Mouse (Mus musculus) layer of hippocampus, adult 6 months (tissue): ENCODE measurements around the gene Spint1. TPM values are rescaled to one million over a fixed set of nuclear protein-coding genes. Genes with fewer than 3 reads are reported as not detected.

ENCODE experiments used
- long read RNA-seq, 2 experiments: library from polyadenylated mRNA; unstranded; transcript quantifications; one replicate each; pipeline ENCODE4 v2.0.0; 2019 to 2020
- polyA plus RNA-seq: library from polyadenylated mRNA; unstranded; fragments of <200 nt; fragmentation: Nextera tagmentation; gene quantifications from 2 replicates; pipeline ENCODE4 v1.2.3, GENCODE M21; 2021

The Spint1 gene
- 2.0 and 2.8 TPM in 2 replicates for polyA plus RNA-seq
- long read RNA-seq, experiment 1, partial matches to known transcripts, result 0 of 3 reads
- long read RNA-seq, experiment 1, other reads (novel, unspliced or antisense), result 0 of 3 reads
- long read RNA-seq, experiment 2, transcript Spint1-201 (11 exons, 2,273 nt), result major isoform, 5 of 10 reads
- long read RNA-seq, experiment 2, partial matches to known transcripts, result 0 of 10 reads
- long read RNA-seq, experiment 2, other reads (novel, unspliced or antisense), result 1 of 10 reads

GRCm38 (mm10) chr2:119237210-119237870 is at the start of gene Spint1:
Spint1 (plus strand) TSS chr2:119237362.

DNA sequence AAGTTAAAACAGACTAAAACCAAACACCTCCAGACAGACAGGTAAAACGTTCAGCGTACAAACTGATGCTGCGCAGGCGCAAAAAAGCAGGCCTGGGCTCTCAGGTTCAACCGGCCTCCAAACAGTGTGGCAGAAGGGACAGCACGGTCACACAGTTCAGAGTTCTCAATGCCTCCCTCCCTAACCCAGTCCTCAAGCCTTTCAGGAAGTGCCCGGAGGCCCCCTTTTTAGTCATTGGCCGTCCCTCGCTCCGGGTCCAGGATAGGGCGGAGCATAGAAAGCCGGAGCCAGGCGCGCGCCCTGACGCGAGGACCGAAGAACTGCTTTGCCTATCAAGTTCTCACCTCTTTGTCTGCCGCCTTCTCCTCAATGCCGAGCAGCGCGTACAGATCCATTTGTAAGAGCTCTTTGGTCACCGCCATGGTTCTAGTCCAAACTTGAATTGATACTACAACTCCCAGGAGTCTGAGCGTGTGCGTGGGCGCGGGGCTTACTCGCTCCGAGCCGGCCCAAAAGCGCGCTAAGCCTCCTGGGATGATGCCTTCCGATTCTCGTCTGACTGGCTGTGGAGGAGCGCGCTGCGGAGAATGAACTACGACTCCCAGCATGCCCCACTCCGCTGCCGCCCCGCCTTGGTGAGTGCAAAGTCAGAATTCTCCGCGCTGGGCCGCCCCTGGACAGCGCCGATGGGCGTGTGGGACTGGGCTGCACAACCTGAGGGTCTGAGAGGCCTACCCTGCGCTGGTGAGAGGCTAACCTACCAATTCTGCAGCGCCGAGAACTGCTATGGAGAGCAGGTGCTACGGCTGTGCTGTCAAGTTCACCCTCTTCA is 28.6 kb upstream of the Spint1 start, which contains the start of the genes Zfyve19 and Dnajc17:
Zfyve19 (plus strand) TSS at position 274 of the 832 bp plus-strand sequence.
Dnajc17 (minus strand) TSS at position 452 of the 832 bp plus-strand sequence.

DNA sequence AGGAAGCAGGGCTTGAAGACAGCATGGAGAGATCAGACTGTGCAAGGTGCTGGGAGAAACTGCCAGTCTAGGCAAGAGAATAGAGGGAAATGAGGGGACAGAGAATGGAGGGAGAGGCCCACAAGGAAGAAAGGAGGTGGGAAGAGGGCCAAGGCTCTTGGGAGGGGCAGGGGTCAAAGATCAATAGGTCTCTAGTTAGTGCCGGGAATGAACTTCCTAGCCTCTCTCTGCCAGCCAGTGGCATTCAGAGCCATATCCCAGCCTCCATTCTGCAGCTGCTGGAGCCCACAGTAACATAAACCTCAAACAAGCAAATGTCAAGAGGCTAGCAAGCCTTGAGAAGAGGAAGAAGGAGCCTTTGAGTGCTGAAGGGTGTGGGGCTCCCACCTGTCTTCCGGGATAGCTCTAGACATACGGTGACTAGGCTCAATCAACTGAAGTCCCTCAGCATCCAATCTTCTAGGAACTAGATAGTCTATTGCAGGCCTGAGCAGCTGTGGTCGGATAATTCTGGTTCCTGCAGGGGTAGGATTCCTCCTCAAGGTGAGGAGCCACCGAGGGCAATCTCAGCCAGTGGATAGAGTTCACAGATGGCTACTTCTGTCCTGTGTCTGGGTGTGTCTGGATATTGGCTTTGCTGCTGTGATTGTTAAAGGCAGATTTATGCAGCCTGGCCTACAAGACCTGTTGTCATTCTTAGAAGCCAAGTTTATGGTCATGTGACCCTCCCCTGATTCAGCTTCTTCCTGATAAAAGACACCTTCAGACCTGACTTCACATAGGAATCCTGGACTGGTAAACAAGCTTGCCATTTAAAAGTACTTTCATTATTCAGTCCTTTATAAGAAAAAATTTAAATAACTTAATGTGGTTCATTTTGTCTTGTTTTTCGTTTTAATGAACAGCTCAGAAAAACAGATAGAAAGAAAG is 7.1 kb upstream of the Spint1 start, which contains the start of gene Ppp1r14d:
Ppp1r14d (minus strand) TSS at position 132 of the 930 bp plus-strand sequence.

GRCm38 (mm10) chr2:119270643-119271331 is 33.6 kb downstream of the Spint1 start, which contains the start of gene Rhov:
Rhov (minus strand) TSS chr2:119271272.

GRCm38 (mm10) chr2:119288270-119288882 is 51.2 kb downstream of the Spint1 start, which contains the start of gene Vps18:
Vps18 (plus strand) TSS chr2:119288740.

Other genes with a start within 250 kb of the Spint1 start
- 91.7 and 102 TPM in 2 replicates for gene Ccdc32, start 208.0 kb upstream of the Spint1 start, polyA plus RNA-seq
- gene Rpusd2, start 202.6 kb upstream of the Spint1 start, polyA plus RNA-seq, result 6.7 and 7.8 TPM in 2 replicates
- gene Knl1, start 190.2 kb upstream of the Spint1 start, polyA plus RNA-seq, result 0.04 and 0.14 TPM in 2 replicates
- 0.28 and 0.62 TPM in 2 replicates for gene Rad51, start 124.6 kb upstream of the Spint1 start, polyA plus RNA-seq
- gene Rmdn3, start 80.3 kb upstream of the Spint1 start, polyA plus RNA-seq, result 41.6 and 42.2 TPM in 2 replicates
- gene Gchfr, start 69.6 kb upstream of the Spint1 start, polyA plus RNA-seq, result 3.5 and 4.3 TPM in 2 replicates
- 0.06 TPM in 1 of 2 replicates, not detected in the other for gene Gm14137, start 62.9 kb upstream of the Spint1 start, polyA plus RNA-seq
- gene Zfyve19, start 28.7 kb upstream of the Spint1 start, polyA plus RNA-seq, result 30.9 and 32.3 TPM in 2 replicates
- 18.3 and 19.4 TPM in 2 replicates for gene Dnajc17, start 28.6 kb upstream of the Spint1 start, polyA plus RNA-seq
- not detected in 2 replicates for gene Ppp1r14d, start 7.5 kb upstream of the Spint1 start, polyA plus RNA-seq
- gene Rhov, start 33.9 kb downstream of the Spint1 start, polyA plus RNA-seq, result 9.0 and 10.5 TPM in 2 replicates
- 14.4 and 14.7 TPM in 2 replicates for gene Vps18, start 51.4 kb downstream of the Spint1 start, polyA plus RNA-seq
- 0.70 and 0.78 TPM in 2 replicates for gene Dll4, start 88.4 kb downstream of the Spint1 start, polyA plus RNA-seq
- 13.7 and 14.0 TPM in 2 replicates for gene Chac1, start 113.9 kb downstream of the Spint1 start, polyA plus RNA-seq
- gene Ino80, start 240.3 kb downstream of the Spint1 start, polyA plus RNA-seq, result 1.5 and 1.8 TPM in 2 replicates